Mouse (Mus musculus) embryo, embryonic 9.5 days (tissue): ENCODE data around the gene Dlx2.

Experiments
- DNase-seq: peaks from one replicate; pipeline ENCODE4 v3.0.0-alpha.2; 2017; ENCODE audit errors: extremely low spot score

Dlx2 gene

DNA sequence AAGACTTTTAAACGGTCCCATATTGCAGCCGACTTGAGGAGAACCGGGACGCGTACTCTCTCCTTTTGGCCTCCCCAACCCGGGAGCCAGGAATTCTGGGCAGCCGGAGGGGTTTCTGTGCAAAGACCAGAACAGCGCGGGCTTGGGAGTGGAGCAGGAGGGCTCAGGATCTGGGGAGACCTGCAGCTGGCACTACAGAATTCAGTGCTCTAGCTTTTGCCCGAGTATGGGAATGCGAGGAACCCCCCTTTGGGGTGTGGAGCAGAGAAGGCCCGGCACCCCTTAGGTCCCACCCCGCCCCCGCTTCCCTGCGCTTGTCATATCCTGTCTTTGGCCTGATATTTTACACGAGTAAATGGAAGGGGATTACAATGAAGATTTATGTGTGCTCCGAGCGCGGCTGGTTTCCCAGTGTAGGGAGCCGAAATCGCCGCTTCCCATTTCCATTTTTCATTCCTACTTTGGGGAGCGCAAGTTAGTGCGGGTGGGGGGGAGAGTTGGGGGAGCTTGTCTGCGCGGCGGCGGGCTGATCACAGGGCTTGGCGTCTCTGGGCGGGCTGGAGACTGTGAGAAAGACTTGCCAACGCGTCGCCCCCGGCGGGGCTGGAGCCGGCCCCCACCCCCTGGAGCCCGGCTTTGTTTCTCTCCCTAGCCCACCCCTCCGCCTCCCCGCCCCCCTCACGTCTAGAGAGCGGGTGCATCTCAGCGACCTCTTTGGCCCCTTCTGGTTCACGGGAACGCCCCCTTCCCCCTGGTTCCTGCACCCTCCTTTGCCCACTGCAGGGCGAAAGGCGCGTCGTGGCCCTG, 5.7 kb downstream of the Dlx2 start:
- no peak for DNase-seq

DNA sequence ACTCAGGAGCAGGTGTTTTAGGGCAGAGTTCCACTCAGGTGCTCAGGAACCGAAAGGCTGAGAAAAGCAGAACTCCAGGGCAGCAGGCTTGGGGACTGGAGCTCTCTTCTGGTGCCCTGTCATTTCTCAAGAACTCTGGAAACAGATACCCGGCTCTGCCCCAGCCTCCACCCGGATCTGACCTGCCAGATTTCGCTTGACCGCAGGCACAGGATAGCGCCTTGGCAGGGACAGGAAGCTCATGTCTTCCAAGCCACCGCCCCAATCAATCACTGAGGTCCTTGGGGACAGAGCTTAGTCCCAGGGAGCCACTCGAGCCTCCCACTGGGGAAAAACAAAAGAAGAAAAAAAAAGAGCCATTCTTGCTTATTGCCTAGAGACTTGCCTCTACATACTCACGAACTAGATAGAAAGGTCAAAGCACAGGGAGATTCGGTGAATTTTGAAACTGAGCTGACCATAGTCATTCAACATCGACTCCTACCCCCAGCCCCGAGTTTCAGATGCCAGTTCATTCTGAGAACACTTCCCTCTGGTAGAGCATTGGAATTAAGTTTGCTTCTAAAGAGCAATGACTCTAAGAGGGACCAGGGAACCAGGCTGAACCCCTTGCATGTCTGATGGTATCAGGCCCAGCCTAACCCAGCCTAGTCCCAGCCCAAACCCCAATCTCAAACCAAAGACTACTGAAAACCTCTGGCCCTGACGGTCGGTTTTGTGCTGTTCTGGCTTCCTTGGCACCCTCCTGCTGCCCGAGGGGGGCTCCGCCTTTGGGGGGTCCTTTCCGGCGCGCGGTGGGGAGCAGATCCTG, 12.1 kb downstream of the Dlx2 start:
- DNase-seq: no peak

- DNase-seq: no peak
Measured at GRCm38 (mm10) chr2:71533094-71533493, 13.5 kb downstream of the Dlx2 start.

DNA sequence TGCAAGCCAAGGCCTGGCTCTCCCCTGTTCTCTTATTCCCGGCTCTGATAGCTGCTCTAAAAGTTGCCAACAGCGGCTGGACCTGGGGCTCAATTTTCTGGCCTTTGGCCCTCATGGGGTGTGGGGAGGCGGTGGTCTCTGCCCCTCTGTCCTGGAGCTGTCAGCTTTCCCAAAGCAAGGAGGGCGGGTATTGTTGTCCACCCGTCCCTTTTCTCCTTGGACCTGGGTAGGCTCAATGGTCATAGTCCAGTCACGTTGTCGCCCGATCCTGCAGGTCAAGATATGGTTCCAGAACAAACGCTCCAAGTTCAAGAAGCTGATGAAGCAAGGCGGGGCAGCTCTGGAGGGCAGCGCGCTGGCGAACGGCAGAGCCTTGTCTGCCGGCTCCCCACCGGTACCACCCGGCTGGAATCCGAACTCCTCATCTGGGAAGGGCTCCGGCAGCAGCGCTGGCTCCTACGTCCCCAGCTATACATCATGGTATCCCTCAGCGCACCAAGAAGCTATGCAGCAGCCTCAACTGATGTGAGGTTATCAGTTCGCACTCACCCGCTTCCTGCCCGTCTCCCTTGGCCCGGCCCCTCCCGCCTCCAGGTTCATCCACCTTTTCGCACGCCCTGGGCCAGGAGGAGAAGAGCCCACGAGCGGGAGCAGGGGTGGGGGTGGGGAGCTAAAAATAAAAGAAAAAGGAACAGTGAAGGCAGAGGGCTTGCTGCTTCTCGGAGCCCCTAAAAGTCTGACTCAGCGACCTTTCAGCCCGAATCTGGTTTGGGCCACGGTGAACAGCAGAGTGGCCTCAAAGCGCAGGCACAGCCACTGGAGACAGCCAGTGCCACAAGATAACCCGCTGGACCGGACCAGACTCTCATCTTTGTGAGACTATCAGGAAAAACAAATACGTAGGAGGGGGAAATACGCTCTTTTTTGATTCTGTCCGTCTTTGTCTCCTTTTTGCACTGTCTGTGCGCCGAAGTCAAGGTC, 14.3 kb downstream of the Dlx2 start:
- no peak for DNase-seq

GRCm38 (mm10) chr2:71531124-71531590, 15.4 kb downstream of the Dlx2 start:
- no peak for DNase-seq

DNA sequence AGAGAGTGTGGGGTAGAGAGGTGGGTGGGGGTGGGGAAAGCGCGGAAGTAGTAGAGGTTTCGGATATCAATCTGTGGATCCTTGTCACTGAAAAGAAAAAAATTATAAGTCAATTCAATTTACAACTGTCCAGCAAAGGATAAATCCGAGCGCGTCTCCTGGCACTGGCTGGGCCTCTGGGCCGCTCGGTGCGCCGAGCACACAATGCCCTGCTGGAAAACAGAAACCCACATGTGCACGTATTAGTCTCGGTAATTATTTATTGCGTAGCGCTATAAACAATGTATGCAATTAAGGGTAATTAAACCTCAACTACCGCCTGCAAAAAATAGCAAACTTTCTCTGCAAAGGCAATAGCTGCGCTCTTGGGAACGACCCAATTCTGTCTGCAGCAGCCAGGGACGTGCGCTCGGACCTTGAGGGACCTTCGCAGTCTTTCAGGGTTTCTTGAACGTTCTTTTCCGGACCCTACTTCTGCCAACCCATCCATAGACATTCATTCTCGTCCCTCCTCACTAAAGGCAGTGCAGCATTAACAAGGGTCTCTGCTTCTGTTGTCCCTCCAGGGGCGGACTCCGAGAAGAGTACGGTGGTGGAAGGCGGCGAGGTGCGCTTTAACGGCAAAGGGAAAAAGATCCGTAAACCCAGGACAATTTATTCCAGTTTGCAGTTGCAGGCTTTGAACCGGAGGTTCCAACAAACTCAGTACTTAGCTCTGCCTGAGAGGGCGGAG, 16.0 kb downstream of the Dlx2 start:
- DNase-seq: no peak

DNA sequence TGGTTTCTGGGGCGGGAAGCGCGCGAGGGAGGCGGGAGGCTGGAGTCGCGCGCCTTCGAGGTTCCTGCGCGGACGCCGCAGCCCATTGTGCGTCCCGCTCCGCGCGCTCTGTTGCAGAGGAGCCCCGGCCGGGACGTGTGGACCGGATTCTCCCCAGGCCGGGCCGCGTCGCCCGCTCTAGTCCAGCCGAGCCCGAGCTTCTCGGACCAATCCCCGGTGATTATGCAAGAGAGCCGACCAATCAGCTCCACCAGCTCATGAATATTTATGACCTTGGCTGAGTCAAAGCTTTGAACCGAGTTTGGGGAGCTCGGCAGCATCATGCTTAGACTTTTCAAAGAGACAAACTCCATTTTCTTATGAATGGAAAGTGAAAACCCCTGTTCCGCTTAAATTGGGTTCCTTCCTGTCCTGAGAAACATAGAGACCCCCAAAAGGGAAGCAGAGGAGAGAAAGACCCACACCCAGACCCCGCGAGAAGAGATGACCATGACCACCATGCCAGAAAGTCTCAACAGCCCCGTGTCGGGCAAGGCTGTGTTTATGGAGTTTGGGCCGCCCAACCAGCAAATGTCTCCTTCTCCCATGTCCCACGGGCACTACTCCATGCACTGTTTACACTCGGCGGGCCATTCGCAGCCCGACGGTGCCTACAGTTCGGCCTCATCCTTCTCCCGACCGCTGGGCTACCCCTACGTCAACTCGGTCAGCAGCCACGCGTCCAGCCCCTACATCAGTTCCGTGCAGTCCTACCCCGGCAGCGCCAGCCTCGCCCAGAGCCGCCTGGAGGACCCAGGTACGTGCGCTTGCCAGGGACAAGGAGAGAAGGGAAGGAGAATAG, 16.8 kb downstream of the Dlx2 start:
- DNase-seq: peak; percentile 88

DNA sequence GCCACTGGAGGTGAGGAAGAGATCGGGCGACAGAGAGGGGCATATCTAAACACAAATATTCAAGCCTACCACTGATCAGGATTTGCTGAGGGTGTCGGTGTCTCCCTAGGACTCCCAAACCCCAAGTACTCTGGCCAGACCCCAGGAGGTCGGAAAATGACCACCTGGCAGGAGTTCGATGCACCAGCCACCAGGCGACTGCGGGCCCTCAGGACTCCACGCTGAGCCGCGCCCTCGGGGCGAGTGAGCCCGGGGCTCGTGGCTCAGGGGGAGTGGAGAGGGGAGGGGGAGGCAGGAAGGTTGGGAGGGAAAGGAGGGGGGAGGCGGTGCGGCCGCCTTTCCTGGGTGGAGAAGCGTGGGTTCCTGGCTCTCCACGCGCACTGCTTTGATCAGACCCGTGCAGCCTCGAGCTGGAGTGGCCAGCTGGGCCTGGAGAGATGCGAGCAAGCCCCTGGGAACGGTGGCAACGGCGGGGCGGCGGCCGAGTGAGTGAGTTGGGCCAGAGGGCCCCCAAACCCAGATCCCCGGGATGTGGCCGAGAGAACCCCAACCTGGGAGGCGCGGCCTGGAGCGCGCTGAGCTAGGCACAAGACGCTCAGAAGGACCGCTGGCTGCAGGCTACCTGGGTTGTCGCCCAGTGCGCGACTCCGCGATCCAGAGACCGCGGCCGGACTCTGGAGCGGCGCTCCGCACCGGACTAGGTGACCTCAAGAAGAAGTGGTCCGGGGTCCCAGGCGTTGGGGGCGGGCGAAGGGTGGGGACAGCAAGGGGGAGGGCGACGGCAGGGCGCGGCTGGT, 17.6 kb downstream of the Dlx2 start:
- DNase-seq: no peak

GRCm38 (mm10) chr2:71528014-71528713, 18.4 kb downstream of the Dlx2 start, which contains the start of gene Dlx1:
TSS of gene Dlx1 (plus strand) at chr2:71528113.
- DNase-seq: no peak

DNA sequence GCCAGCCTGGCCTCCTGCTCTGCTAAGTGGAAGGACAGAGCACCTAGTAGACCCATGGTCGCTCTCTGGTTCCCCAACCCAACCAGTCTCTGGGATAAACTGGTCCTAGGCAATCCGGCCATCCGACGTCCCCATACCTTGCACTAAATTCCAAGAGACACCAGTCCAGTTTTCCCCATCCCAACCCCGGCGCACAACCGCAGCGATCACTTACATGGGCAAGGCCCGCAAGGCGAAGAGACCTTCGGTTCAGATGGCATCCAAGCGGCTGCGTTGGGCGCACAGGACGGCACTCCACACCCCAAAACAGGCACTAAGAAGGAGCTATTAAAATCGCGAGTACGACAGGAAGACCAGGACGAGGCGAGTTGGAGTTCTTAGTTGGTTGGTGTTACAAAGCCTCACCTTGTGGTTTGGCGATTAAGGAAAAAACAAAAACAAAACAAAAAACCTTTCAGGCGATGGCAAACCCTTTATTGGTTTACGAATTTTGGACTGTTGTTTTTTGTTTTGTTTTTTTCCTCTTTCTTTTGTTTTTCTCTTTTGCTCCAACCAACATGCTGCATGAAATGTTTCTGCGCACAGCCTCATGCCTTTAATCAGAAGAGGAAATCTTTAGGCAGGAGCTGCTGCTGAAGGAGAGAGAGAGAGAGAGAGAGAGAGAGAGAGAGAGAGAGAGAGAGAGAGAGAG, 19.1 kb downstream of the Dlx2 start:
- no peak for DNase-seq

DNA sequence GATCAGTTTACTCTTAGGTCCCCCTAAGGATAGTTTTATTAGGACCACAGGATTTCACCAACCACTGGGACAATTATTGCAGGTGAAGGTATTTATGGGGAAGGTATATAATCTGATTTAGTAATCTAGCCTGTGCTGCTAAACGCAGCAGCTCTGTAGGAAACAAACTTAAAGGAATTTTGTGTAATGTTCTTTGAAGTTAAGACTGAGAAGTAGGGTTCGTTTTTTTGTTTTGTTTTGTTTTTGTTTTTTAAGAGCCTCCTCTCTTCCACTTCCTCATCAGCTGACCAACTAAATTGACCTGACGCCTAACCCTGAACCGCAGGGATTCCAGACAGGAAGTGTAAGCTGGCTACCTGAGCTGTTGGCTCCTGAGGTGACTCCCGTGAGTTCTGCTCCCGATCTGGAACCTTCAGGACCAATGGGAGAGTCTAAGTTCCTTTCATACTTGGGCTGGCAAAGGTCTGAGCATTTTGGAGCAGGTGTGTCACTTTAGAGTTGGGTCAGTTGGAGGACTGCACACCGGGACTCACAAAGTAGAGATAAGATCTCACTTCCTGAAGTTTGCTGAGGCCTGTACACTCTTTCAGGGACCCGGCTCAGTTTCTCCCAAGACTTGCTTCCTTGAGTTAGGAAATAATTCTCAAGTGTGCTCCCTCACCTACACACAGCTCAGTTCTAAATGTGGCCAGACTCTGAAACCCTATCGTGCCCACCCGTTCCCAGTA, 19.8 kb downstream of the Dlx2 start:
- DNase-seq: no peak

- no peak for DNase-seq
Measured at GRCm38 (mm10) chr2:71524763-71525162, 21.8 kb downstream of the Dlx2 start.

DNA sequence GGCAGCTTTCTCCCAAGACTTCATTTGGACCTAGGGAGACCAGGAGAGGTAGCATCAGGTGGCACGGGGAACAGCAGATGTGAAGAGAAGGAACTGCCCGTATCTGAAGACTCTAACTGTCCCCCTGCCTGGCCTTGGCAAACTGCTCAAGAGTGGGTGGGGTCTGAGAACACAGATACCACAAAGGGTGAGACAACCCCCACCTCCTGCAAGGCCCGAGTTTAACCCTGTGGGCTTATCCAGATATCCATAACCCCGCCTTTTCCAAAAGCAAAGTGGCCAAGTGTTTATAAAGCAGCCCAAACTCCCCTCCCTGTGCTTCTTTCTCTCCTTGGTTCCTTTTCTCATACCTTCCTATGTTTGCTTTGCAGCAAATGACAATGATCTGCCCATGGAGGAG, 23.1 kb downstream of the Dlx2 start:
- no peak for DNase-seq

DNA sequence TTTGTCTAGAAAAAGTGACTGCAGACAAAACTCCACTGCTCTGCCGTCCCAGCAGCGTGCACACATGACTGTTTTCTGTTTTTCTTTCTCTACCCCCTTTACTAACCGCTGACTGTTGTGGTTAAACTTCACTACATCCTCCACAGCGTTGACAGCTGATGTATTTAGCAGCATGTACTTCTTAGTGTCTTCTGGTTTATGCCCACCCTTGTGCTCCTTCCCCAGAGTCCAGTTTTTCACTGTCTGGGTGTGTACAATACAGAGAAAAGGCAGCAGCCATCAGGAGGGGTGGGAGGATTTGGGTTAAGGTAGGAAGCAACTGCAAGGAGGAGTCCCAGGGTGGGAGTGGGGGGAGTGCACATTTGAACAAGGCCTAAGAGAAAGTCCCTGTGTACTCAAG, 23.7 kb downstream of the Dlx2 start:
- DNase-seq: no peak

GRCm38 (mm10) chr2:71517466-71518099, 29.0 kb downstream of the Dlx2 start:
- no peak for DNase-seq

GRCm38 (mm10) chr2:71516995-71517394, 29.6 kb downstream of the Dlx2 start:
- peak; percentile 46 for DNase-seq

GRCm38 (mm10) chr2:71512326-71512725, 34.2 kb downstream of the Dlx2 start:
- no peak for DNase-seq
